Mouse (Mus musculus) thymus, postnatal 10 days (tissue): Measurements from ENCODE around the gene Vmn1r95.
"Not testable (repeated sequence)": the region's sequence is repeated elsewhere in the genome, so short reads cannot be mapped to it uniquely, and the experiment has no call there.

ENCODE experiments used
- DNase-seq, 2 experiments: peaks; one replicate each; pipeline ENCODE4 v3.0.0; 2021; ENCODE audit warnings: low spot score in 2 of 2

Gene Vmn1r95

GRCm38 (mm10) chr7:20193410-20193809, at the start of gene Vmn1r95:
Vmn1r95 (plus strand) TSS chr7:20193710.
- not testable (repeated sequence) for DNase-seq

GRCm38 (mm10) chr7:20168277-20168676, 25.2 kb upstream of the Vmn1r95 start, which contains the start of gene Vmn1r94:
Vmn1r94 (minus strand) TSS chr7:20168377.
- DNase-seq, result not testable (repeated sequence)

- DNase-seq, result not testable (repeated sequence)
Observed at GRCm38 (mm10) chr7:20205507-20205906, 12.0 kb downstream of the Vmn1r95 start, which contains the start of gene Gm6164. Gm6164 (minus strand) TSS chr7:20205607.

- not testable (repeated sequence) for DNase-seq
Observed at GRCm38 (mm10) chr7:20233728-20234127, 40.2 kb downstream of the Vmn1r95 start, which contains the start of gene Gm4498. Gm4498 (minus strand) TSS chr7:20233828.
